Mouse (Mus musculus) gonadal fat pad, adult 2 months (tissue): ENCODE measurements around the gene Ltb4r1. TPM values are rescaled to one million over a fixed set of nuclear protein-coding genes. Genes with fewer than 3 reads are reported as not detected.
"Not testable (repeated sequence)": the region's sequence is repeated elsewhere in the genome, so short reads cannot be mapped to it uniquely, and the experiment has no call there.

Experiments
- DNase-seq: peaks from one replicate; pipeline ENCODE4 v3.0.0-alpha.2; 2012; ENCODE audit warnings: low read depth
- polyA plus RNA-seq: library from polyadenylated mRNA; depleted of rRNA; stranded (reverse); fragments of >200 nt; gene quantifications from 2 replicates; pipeline ENCODE4 v1.2.3, GENCODE M21; 2012

Gene Ltb4r1
- polyA plus RNA-seq, 1 experiment = 3.8 TPM

DNA sequence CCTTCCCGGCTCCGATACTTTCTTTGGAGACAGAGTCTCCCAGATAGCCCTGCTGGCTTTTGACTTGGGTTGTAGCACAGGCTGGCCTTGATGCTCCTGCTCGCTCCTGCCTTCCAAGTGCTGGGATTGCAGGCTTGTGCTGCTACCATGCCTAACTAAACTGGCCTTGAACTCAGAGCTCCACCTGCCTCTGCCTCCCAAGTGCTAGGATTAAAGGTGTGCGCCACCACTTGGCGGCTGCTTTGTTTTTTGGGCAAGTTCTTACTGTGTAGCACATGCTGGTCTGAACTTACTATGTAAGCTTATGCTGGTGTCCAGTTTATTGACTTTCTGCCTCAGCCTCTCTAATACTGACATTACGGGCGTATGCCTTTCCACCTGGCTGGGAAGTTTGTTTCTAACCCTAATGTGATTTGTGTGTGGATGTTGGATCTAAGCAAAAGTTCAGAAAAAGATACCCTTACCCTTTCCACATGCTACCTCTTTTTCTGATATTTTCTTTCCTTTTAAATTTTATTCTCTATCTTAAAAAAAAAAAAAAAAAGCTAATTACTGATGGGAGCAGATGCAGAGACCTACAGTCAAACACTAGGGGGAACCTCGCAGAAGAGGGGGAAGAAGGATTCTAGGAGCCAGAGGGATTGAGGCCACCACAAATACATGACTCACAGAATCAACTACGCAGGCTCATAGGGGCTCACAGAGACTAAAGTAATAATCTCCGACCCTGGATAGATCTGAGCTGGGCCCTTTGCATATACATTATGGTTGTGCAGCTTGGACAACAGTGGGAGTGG, 18.5 kb upstream of the Ltb4r1 start:
- DNase-seq = no peak

DNA sequence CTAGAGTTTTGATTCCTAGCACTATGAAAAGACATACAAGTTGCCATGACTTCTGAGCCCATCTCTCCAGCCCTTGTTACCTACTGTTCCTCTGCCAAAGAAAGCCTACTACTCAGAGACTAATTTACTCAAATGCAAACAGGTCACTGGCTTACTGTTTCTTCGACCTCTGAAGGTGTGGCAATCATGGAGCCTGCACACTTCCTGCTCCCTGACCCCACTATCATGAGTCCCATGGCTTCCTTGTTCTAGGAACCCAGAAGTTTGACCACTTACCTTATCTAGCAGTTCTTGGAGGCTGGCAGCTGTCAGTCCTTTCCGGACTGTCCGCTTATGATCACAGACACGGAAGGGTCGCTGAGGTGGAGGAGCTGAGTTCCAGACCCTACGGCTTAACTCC, 8.2 kb upstream of the Ltb4r1 start:
- no peak for DNase-seq

DNA sequence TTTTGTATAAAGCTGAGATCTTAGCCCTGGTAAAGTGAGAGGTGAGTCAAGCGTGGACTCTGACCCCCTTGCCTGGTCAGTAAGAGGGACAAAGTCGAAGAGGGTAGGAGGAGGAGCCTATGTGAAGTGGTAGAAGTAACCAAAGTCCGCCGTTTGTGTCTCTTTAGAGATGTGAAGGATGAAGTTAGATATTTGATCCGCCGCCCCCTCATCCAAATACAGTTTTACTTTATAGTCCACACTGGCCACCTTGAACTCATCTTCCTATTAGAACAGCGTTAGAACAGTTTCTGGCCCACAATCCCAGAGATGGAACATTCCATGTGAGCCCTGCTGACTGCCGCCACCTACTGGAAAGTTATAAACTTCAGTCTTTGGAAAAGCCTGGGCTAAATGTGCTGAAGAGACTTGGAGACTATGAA, 7.4 kb upstream of the Ltb4r1 start, which contains the start of gene Cideb:
Gene Cideb (minus strand): TSS at position 96 of the 422 bp plus-strand sequence.
- no peak for DNase-seq

DNA sequence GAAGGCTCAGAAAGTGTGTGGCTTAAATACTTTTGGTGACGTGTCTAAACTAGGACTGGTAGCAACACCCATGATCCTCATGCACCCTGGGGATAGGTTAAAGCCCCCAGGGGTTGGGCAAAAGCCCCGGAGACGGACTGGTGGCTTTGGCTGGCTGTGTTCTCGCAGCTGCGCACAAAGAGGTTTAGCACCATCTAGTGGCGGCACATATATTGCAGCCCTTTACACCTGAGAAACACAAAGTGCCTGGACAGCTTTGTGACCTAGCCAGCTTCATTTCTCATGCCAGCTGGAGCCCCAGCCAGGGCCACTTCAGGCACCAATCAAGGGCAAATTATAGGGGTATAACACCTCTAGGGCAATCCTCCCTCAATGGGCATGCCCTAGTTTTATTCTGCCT, 5.6 kb upstream of the Ltb4r1 start:
- not testable (repeated sequence) for DNase-seq

DNA sequence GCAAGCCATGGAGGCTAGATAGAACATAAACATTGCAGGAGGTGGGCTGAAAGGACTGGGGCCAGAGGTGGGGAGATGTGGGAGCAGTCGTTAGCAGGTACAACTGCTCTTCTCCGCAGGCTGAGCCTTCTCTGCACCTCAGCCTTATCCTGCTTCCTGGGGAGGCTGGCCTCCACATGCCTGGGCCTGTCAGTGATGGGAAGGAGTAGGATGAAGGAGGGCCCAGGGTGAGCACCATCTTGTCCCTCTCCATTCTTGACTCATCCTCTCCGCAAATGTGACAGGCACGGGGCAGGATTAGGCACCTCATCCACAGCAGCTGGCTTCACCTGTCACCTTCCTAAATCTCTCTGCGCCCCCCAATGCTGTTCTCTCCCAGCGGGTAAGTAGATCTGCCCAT, 4.6 kb upstream of the Ltb4r1 start, which contains the start of gene Ltb4r2:
Gene Ltb4r2 (plus strand): TSS at position 266 of the 400 bp plus-strand sequence.
- no peak for DNase-seq

DNA sequence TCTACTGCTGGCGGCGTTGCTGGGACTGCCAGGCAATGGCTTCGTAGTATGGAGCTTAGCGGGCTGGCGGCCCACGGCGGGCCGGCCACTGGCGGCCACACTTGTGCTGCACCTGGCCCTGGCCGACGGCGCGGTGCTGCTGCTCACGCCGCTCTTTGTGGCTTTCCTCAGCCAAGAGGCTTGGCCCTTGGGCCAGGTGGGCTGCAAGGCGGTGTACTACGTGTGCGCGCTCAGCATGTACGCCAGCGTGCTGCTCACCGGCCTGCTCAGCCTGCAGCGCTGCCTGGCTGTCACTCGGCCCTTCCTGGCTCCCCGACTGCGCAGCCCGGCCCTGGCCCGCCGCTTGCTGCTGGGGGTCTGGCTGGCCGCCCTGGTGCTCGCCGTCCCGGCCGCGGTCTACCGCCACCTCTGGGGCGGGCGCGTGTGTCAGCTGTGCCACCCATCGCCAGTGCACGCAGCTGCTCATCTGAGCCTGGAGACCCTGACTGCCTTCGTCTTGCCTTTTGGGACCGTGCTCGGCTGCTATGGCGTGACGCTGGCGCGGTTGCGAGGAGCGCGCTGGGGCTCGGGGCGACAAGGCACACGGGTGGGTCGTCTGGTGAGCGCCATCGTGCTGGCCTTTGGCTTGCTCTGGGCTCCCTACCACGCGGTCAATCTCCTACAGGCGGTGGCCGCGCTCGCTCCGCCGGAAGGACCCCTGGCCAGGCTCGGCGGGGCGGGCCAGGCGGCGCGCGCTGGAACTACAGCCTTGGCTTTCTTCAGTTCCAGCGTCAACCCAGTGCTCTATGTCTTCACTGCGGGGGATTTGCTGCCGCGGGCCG, 3.6 kb upstream of the Ltb4r1 start:
- no peak for DNase-seq

DNA sequence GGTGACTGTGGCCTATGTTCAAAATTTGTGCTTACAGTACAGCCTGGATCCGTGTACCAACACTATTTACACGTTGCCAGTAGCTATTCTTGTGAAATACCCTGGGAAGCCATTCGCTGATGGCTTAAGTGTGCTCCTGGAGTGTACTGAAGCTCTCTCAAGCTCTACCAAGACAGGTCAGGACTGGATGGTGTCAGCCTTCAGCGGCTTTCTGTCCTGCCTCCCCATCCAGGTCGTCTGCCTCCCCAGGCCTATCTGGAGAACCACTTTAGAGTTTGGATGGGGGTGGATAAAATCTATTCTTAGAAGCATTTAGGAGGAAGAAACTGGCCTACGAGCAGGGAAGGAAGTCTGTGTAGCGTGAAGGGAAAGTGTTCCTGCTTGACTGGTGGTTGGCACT, 2.6 kb upstream of the Ltb4r1 start:
- DNase-seq = peak; percentile 74

DNA sequence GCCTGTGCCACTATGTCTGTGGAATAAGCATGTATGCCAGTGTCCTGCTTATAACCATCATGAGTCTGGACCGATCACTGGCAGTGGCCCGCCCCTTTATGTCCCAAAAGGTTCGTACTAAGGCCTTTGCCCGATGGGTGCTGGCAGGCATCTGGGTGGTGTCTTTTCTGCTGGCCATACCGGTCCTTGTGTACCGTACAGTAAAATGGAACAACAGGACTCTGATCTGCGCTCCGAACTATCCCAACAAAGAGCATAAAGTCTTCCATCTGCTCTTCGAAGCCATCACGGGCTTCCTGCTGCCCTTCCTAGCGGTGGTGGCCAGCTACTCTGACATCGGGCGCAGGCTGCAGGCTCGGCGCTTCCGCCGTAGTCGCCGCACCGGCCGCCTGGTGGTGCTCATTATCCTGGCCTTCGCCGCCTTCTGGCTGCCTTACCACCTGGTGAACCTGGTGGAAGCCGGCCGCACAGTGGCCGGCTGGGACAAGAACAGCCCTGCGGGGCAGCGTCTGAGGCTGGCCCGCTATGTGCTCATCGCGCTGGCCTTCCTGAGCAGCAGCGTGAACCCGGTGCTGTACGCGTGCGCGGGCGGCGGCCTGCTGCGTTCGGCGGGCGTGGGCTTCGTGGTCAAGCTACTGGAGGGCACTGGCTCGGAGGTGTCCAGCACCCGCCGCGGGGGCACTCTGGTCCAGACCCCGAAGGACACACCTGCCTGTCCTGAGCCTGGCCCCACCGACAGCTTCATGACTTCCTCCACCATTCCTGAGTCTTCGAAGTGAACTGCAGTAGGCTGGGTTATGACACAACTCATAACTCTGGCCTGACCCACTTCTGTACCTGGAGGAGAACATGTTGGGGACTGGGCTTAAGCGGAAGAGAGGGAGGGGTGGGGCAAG, 2.0 kb downstream of the Ltb4r1 start:
- no peak for DNase-seq

DNA sequence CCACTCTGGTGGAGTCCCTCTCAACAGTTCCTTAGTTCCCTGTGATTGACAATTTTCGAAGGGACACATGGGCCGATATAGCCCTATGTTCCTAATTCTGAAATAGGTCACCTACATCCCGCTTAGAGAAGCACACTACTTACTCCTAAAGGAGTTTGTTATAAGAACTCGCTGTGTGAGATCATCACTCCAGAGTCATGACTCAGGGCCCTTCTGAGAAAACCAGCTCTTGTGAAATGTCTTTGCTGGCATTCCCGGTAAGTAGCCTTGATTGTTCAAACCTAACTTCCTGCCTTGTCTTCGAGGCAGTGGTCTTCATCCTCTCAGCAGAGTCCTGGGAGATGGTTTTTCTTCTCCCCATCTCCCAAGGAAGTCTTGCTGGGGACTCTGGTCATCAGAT, 2.8 kb downstream of the Ltb4r1 start:
- no peak for DNase-seq

DNA sequence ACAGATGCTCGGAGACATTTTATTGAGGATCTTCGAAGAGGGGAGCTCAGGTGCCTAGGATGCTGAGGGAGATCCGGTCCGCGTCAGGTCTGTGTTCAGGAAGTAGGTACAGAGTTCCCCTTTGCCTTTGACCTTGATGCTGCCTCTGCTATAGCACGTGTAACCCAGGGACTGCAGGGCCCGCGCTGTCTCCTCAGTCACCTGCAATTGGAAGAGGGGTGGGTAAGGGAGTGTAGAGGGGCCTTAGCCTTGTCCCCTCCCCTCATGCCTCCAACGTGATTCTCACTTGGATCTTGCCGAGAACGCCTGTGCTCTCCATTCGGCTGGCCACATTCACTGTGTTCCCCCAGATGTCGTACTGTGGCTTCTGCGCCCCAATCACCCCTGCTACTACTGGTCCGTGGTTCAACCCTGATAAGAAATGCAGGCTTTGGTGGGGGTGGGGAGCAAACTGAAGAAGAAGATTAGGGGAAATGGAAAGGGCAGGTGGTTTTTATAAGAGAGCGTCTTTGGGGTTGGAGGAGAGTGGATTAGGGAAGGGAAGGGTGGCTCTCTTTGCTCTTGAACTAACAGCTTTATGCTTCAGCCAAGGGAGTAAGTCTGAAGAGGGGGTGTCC, 3.4 kb downstream of the Ltb4r1 start:
- DNase-seq = no peak

DNA sequence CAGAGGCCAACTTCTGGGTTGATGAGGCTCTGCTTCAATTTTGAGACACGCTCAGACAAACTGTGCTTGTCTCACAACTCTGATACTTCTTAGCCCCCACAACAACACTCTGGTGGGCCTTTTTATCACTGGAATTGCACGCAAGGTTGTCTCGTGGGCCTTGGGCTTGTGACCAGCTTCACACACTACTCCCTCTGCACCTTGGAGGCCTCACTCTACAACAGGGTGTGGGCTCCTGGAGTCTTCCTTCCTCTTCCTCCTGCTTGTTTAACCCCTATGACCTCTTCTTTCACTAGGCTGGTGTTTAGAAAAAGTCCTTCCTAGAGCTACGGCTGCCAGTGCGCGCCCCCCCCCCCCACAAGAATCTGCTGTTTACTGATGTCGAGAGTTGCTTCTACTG, 10.9 kb downstream of the Ltb4r1 start:
- DNase-seq = no peak

DNA sequence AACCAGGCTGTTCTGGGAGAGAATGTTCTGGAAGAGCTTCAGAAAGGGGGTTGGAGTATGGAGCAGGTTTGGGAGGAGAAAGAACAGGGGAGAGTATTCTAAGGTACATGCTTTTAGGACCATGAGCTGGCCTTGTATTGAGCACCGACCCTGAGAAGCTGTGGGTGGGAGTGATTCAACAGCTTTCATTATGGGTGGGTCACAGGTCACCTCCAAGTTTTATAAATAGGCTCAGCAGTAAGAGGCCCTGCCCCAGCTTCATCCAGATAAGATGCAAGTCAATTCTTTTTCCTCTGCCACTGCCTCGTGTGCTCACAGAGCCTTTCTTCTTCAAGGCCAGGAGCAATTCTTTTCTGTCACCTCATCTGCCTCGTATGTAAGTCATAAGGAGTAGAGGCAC, 11.4 kb downstream of the Ltb4r1 start:
- no peak for DNase-seq

DNA sequence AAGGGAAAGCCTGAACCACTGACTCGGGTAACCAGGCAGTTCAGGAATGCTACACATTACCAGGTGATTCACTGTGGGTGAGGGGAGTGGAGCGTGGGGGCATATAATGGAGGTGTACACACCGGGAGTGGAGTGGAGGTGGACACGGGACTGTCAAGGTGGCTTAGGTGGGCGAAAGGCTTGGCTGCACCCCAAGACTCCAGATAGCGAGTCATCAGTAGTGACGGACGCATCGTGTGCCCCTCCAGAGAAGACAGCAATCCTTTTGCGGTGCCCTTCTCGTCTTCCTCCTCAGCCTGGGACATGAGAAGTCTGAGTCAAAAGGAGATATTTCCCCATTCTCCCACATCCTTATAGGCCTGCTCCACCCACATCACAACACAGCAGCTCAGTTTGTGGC, 12.0 kb downstream of the Ltb4r1 start:
- DNase-seq = no peak

DNA sequence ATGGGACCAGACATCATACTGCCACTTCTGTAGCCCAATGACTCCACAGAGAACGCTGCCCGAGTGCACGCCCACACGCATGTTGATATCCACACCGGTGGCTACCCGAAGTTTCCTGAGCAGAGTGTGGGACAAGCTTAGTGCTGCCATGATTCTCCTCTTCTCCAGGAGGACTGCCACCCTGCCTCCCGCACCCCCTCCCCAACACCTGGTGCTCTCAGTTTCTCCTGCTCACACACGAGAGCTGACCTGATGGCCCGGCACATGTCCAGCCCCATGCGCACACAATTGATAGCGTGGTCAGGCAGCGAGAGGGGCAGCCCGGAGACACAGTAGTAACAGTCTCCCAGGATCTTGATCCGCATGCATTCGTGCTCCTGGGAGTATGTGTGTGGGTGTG, 12.9 kb downstream of the Ltb4r1 start:
- no peak for DNase-seq

DNA sequence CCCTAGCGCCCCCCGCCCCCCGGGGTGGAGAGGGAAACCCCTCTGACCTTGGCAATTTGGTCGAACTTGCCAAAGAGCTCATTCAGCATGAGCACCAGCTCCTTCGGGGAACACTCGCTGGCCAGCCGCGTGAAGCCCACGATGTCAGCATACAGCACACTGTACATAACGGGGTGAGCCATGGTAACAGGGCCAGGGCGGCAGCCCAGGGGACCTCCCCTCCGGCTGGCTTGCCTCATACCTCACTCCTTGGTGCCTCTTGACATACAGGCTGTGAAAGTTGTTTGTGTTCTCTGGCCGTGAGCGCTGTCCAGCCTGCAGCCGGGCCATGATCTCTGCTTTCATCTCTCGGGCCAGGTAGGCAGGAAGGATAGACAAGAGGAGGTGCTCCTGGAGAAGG, 13.9 kb downstream of the Ltb4r1 start:
- no peak for DNase-seq

DNA sequence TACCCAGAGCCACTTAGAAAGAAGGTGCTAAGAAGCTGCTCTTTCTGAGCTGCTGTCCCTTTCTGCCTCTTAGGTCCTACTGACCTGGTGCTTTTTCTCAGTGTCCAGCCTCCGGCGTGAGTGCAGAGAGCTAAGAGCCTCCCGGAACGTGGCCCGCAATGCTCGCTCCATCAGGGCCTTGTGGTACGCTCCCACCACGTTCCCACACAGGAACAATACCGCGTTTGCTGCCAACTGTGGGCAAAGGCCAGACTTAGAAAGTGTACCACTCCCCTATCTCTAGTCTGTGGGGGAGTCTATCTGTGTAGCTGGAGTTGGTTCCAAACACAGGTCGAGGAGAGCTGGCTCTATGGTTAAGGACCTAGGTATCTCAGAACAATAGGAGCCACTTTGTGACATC, 15.0 kb downstream of the Ltb4r1 start:
- no peak for DNase-seq

DNA sequence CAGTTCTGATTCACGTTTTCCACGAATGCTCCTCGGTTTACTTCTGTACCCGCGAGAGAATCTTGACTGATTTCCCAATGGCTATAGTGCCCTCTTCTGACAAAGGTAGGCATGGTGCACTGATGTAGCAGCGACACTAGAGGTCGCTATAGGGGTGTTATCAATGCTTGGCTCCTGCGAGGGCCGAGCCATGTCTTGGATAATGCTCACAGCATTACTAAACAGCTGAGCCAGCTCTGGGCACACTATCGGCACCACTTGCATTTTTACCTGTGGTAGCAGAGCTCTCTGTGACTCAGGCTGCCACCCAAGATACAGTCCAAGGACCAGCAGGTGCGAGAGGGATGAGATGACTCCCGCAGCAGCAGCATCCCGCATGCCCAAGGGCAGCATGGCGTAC, 15.5 kb downstream of the Ltb4r1 start:
- DNase-seq = no peak

DNA sequence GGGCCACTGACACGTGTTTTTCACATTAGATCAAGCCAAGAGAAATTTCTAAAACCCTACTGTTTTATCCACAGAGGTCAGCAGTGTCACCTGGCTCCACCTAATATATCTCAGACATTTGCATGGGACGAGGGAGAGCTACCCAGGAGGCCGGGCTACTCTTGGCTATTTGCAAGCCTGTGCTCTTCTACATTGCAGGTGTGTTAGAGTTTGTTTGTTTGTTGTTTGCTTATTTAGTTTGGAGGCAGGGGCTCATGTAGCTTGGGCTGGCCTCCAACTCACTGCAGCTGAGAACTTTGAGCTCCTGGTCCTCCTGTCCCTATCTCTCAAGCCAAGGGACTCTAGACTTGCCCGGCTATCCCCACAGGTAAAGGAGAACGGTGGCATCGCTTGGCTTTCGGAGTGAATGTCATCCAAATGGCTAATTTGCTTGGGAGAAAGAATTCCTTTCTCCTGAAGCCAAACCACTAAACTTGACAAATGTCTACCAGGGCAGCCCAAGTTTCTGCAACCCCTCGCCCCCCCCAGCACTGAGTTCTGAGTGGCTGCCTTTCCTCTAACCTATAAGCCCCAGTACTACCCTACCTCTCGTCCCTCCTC, 16.7 kb downstream of the Ltb4r1 start:
- no peak for DNase-seq

DNA sequence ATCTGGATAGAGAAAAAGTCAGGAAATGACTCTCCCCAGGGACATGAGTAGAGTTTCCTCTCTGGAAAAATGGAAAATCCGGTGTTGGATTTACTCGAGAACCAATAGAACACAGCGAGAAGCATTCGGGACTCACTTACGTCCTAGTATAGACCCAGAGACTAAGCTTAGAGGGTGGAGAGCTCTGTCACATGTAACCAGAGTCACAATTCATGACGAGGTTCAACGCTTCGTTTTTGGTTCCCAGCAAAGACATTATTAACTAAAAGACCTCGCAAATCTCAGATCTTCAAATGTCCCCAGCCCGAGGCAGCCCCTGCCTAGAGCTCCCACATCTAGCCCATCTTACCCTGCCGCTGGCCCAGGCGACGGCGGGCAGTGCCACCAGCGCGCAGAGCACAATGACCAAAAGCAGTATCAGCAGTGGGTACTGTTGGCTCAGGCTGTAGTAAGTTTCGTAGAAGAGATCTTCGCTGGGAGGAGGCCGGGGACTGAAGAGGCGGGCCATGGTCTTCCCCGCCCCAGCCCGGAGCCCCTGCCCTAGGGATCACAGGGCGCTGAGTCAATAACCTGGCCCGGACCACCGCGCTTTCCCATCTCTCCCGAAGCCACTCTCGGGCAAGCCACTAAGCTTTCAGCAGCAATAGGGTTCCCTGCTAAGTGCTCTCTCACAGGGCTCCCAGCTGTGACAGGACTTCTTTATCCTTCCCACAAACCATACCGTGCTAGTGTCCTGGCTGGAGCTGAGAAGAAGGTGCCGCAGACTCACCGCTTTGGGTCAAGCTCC, 17.6 kb downstream of the Ltb4r1 start:
- no peak for DNase-seq

DNA sequence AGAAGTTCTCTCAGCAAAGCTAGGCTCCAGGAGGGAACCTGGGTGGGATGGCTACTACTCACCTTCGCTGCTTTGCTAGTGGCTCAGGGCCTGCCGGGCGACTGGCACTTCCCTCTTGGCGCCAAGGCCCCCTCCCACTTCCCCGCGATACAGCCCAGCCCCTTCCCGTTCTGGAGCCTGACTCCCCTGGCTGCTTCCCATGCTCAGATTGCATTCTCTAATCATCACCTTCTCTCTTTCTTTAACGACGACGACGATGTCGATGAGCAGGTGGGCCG, 18.1 kb downstream of the Ltb4r1 start, which contains the start of gene Adcy4:
Gene Adcy4 (minus strand): TSS at position 138 of the 278 bp plus-strand sequence.
- no peak for DNase-seq
